Mouse (Mus musculus) intestine, embryonic 16.5 days (tissue): ENCODE data around the gene Hipk3. TPM values are rescaled to one million over a fixed set of nuclear protein-coding genes. Genes with fewer than 3 reads are reported as not detected.
A peak's percentile ranks its signal among the peaks of the same experiment; 100 is the strongest.

ENCODE experiments used
- microRNA counts: library from miRNA; unstranded; fragments of <30 nt; microRNA quantifications from one replicate; lab custom pipeline; 2016
- microRNA-seq: library from miRNA; unstranded; fragments of <30 nt; microRNA quantifications from one replicate; pipeline ENCODE4, GENCODE M21; 2016
- polyA plus RNA-seq: library from polyadenylated mRNA; unstranded; fragments of >200 nt; fragmentation: Nextera tagmentation; extraction: Ambion mirVana; gene quantifications from 2 replicates; pipeline ENCODE4 v1.2.1, GENCODE M21; 2015

Gene Hipk3
- polyA plus RNA-seq, 1 experiment from 2014 or later: 7.6 TPM

MicroRNAs within 50 kb of the gene (microRNA counts, 519-probe panel; counts per million panel counts)
- 928 counts per million, percentile 2 among the panel's probes with 10 or more counts for microRNA mmu-miR-1902 (lab: Ali Mortazavi, UCI)

Small RNA genes within 50 kb of the gene (microRNA-seq; reads per million reads assigned to microRNA genes)
- gene Mir1902: not detected

Other genes starting within 250 kb of the Hipk3 start
- 0.10 and 0.12 TPM in 2 replicates for gene D430041D05Rik, start 83.4 kb downstream of the Hipk3 start, polyA plus RNA-seq
- 43.4 and 49.1 TPM in 2 replicates for gene Cstf3, start 96.1 kb upstream of the Hipk3 start, polyA plus RNA-seq
- gene Tcp11l1, start 217.7 kb upstream of the Hipk3 start, polyA plus RNA-seq: 21.8 and 24.5 TPM in 2 replicates
- not detected in 2 replicates for gene Pin1rt1, start 221.9 kb upstream of the Hipk3 start, polyA plus RNA-seq
- gene Depdc7, start 248.4 kb upstream of the Hipk3 start, polyA plus RNA-seq: 44.7 and 46.7 TPM in 2 replicates